Mouse (Mus musculus) neural tube, embryonic 10.5 days (tissue): Measurements from ENCODE around the gene Sept9.

Source experiments
- DNase-seq: peaks from one replicate; pipeline ENCODE4 v3.0.0-alpha.2; 2017; ENCODE audit warnings: low spot score; ENCODE audit errors: extremely low spot score

Sept9 gene

DNA sequence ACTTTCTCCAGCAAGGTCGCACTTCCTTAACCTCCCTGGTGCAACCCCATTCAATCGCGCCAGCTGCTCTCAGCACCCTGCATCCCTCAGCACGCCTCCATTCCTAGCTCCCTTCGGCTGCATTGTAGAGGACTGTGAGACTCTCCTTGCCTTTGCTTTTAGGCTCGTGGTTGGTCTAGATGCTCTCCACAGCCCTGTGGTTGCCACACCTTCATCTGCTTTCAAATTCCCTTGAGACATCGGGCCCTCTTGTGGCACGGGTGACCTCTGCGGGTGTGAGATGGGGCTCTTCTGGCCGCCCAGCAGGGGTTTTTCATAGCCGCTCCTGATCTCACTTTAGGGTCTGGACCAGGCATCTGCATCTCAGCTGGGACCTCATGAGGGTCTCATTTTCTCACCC lies 203.1 kb downstream of the Sept9 start:
- DNase-seq, result no peak

DNA sequence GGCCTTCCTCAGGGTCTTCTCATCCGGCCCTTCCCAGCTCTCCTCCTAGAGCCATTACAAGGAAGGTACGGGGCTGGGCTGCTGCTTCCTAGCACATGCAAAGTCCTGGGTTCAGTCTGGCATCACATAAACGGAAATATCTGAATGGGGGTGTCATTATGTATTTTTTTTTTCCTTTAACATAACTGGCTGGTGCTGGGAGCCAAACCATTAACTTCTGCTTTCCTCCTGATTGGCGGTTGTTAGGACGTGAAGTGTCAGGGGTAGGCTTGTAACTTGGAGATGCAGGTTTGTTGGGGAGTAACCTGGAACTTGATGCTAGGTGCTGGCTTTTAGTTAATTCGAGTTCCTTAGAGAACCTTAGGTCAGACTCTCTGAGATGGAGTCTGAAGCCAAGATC lies 203.6 kb downstream of the Sept9 start:
- DNase-seq, result no peak

DNA sequence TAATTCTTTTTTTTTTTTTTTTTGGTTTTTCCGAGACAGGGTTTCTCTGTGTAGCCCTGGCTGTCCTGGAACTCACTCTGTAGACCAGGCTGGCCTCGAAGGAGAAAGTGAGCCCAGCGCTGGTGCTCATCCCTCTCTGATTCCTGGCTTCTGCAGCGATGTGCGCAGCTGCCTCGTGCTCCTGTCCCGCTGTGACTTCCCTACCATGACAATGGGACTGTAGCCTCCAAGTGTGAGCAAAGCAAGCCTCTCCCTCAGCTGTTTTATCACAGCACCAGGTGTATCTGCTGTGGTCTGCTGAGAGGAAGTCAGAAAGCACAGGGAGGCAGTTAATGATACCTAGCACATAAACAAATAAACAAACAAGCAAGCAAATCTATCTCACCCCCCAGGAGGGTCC lies 204.3 kb downstream of the Sept9 start:
- DNase-seq, result no peak

DNA sequence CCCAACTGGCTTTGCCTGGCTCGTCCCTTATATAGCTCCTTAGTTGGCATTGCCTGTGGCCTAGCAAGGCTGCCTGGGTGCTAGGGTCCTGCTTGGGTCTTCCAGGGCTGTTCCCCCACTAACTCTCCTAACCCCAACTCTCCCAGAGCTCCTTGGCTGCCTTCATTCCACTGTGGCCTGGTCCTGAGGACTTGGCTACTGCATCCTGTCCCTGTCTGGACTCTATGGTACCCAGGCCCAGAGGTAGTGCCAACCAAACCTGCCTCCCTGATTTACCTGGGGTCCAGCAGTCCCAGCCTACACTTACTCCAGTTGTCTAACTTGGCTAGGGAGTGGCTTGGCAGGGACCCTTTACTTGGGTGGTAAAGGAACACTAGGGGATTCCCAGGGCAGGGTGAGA lies 207.2 kb downstream of the Sept9 start:
- no peak for DNase-seq

DNA sequence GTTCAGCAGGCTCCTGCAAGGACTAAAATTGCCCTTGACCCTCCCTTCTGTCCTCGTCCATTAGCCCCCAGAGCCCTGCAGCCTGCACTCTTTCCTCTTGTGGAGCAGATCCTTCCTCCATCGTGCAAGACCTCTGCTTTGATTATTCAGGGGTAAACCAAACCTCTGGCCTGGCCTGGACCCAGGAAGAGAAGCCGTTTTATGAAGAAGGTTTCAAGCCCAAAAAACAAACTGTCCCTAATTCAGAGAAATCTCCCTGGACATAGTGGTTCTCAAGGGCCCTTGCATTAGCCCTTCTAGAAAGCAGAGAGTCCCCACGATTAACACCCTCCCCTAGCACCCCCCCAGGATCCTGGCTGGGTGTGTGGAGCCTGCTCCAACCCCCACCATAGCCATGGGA lies 207.7 kb downstream of the Sept9 start:
- DNase-seq, result no peak

DNA sequence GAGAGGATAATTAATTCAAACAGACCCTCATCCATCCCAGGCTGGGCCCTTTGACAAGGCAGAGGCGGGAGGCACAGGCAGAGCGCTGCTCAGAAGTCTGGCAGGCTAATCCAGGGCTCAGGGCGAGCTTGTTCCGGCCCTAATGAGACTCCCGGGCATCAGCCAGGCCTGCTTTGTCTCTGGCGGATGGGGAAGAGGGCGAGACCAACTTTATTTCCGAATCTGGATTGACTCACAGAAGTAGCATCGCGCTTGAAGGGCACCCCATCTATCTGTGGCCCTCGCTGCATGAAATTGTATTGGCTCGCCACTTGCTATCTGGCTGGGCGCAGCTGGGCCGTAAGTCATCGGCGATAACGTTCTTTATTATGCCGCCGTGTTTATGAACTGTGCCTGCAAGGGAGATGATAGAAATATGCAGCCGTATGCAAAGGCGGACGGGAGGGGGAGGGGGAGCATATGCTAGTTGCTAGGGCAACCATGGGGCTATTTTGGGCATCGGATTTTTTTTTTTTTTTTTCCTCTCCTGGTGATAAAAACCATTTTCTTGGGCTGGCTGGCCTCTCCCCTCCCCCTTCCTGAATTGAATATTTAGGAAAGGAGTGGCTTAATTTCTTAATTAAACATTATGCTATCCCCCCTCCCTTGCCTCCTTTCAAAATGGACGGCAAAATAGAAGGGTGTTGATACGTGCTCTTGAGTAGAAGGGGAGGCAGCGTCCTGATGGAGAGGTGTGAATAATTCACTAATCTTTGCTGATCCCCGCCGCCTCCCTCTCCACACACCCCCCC lies 208.4 kb downstream of the Sept9 start:
- peak; percentile 76 for DNase-seq

DNA sequence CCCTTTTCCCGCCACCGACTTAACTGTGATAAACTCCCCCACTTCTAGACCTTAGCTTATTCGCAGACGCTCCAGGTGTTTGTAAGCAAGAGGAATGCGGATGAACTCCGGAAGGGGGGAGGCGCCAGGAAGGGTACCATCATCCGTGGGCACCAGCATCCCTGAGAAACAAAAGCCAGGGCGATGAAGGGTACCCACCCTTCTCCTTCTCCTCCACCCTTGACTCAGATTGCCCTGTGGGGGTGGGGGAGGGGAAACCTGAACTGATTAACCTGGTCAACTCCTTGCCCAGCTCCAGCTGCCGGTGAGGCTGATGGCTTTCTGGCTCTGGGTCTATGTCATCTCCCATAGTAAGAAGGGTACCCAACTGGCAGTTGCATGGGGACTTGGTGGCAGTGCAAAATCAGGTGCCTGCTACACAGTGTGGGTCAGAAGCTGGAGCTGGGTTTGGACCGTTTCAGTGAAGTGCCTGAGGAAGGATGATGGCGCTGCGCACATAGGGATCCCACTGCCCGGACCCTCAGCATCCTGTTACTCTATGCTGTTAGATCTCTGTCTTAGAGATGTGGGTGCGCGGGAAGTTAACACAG lies 209.1 kb downstream of the Sept9 start:
- DNase-seq, result no peak

DNA sequence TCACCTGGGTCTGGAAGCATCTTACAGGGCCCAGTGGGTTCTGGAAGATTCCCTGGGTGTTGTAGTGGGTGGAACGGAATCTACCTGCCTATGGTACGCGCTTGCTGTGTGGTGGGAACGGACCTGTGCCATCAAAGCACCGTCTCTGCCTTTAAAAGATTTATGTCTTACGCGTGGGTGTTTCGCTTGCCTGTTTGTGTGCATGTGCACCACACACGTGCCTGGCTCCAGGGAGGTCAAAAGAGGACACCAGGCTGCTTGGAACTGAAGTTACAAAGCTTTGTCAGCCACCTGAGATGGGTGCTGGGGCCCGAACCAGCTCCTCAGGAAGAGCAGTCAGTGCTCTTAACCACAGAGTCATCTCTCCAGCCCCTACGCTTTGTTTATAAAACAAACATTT lies 209.9 kb downstream of the Sept9 start:
- DNase-seq, result no peak

DNA sequence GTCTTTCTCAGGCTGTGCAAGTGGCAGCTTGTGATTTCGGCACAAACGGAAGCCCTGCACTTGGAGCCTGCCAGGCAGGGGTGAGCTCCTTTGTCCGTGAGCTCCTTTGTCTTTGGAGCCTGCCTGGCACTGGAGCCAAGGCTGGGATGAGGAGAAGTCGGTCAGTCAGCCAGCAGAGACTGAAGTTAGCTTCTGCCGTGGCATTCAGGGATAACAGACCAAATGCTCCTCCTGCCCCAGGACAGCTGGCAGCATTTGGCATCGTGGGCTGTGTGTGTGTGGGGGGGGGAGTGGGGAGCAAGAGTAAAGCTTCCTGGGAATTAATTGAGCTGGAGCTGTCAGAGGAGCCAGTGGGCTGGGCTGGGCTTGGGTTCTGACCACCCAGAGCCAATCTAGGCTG lies 210.6 kb downstream of the Sept9 start:
- no peak for DNase-seq

DNA sequence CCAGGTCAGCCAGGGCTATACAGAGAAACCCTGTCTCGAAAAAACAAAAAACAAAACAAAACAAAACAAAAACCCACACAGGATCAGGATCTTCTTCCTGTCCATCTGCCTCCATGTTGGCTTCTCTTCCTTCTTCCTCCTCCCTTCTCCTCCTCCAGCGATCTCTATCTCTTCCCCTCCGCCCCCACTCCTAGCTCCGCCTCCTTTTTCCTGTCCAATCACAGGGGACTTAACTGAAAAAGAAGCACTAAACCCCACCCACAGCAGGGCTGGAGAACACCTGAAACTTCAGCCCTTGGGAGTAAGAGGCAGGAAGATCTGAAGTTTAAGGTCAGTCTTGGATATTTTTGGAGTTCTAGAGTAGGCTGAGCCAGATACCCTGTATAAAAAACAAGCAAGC lies 212.2 kb downstream of the Sept9 start:
- no peak for DNase-seq
